Mouse (Mus musculus): ENCODE measurements around the gene 2210408I21Rik. TPM values are rescaled to one million over a fixed set of nuclear protein-coding genes. Genes with fewer than 3 reads are reported as not detected.
A peak's percentile ranks its signal among the peaks of the same experiment; 100 is the strongest.

2210408I21Rik gene
- total RNA-seq (2022), result 1 to 10 TPM; 5.5 to 7.2 (median 5.9) TPM

GRCm38 (mm10) chr13:77134931-77135620 is at the start of gene 2210408I21Rik, which contains the start of gene Slf1:
Gene 2210408I21Rik, plus strand, starts transcription at chr13:77135540.
Gene Slf1, minus strand, starts transcription at chr13:77135473.
- peak; percentile 89 for DNase-seq (ENCODE audit: low spot score)

- peak; percentile 7 for DNase-seq (ENCODE audit: low spot score)
These were observed 42.5 kb upstream of the 2210408I21Rik start for GRCm38 (mm10) chr13:77092876-77093275.

- DNase-seq (ENCODE audit: low spot score), result no peak
These were observed 27.6 kb upstream of the 2210408I21Rik start for GRCm38 (mm10) chr13:77107734-77108133.

- no peak for DNase-seq (ENCODE audit: low spot score)
These were observed 16.6 kb upstream of the 2210408I21Rik start for GRCm38 (mm10) chr13:77118695-77119094.

- DNase-seq (ENCODE audit: low spot score), result no peak
These were observed 10.2 kb upstream of the 2210408I21Rik start for GRCm38 (mm10) chr13:77125159-77125558.

GRCm38 (mm10) chr13:77128240-77128639 is 7.1 kb upstream of the 2210408I21Rik start:
- DNase-seq (ENCODE audit: low spot score), result no peak

GRCm38 (mm10) chr13:77131132-77131531 is 4.2 kb upstream of the 2210408I21Rik start:
- peak; percentile 13 for DNase-seq (ENCODE audit: low spot score)

GRCm38 (mm10) chr13:77135621-77135981 is 261 bp downstream of the 2210408I21Rik start:
- DNase-seq (ENCODE audit: low spot score), result no peak

GRCm38 (mm10) chr13:77140890-77141289 is 5.5 kb downstream of the 2210408I21Rik start:
- DNase-seq (ENCODE audit: low spot score), result no peak

- no peak for DNase-seq (ENCODE audit: low spot score)
These were observed 42.6 kb downstream of the 2210408I21Rik start for GRCm38 (mm10) chr13:77177931-77178330.

GRCm38 (mm10) chr13:77190606-77191005 is 55.3 kb downstream of the 2210408I21Rik start:
- no peak for DNase-seq (ENCODE audit: low spot score)

GRCm38 (mm10) chr13:77192201-77192600 is 56.9 kb downstream of the 2210408I21Rik start:
- DNase-seq (ENCODE audit: low spot score), result no peak

- no peak for DNase-seq (ENCODE audit: low spot score)
These were observed 73.6 kb downstream of the 2210408I21Rik start for GRCm38 (mm10) chr13:77208764-77209418.

- no peak for DNase-seq (ENCODE audit: low spot score)
These were observed 77.9 kb downstream of the 2210408I21Rik start for GRCm38 (mm10) chr13:77213196-77213595.

- DNase-seq (ENCODE audit: low spot score), result no peak
These were observed 80.1 kb downstream of the 2210408I21Rik start for GRCm38 (mm10) chr13:77215460-77215859.

- no peak for DNase-seq (ENCODE audit: low spot score)
These were observed 82.4 kb downstream of the 2210408I21Rik start for GRCm38 (mm10) chr13:77217672-77218280.

- no peak for DNase-seq (ENCODE audit: low spot score)
These were observed 85.7 kb downstream of the 2210408I21Rik start for GRCm38 (mm10) chr13:77221072-77221471.

- no peak for DNase-seq (ENCODE audit: low spot score)
These were observed 121.2 kb downstream of the 2210408I21Rik start for GRCm38 (mm10) chr13:77256541-77256940.

- no peak for DNase-seq (ENCODE audit: low spot score)
These were observed 127.5 kb downstream of the 2210408I21Rik start for GRCm38 (mm10) chr13:77262715-77263338.

- no peak for DNase-seq (ENCODE audit: low spot score)
These were observed 128.2 kb downstream of the 2210408I21Rik start for GRCm38 (mm10) chr13:77263400-77264179.

- DNase-seq (ENCODE audit: low spot score), result no peak
These were observed 129.1 kb downstream of the 2210408I21Rik start for GRCm38 (mm10) chr13:77264481-77264880.

Measured in heart, adult 8-10 months (tissue).